Mouse (Mus musculus): ENCODE results near the gene Mecom.

The Mecom gene

GRCm38 (mm10) chr3:30135857-30136256 is 412.0 kb downstream of the Mecom start:
- DNase-seq: no peak

- no peak for DNase-seq
Observed at GRCm38 (mm10) chr3:30135119-30135518, 412.7 kb downstream of the Mecom start.

GRCm38 (mm10) chr3:30132981-30133380 is 414.8 kb downstream of the Mecom start:
- no peak for DNase-seq

GRCm38 (mm10) chr3:30132370-30132769 is 415.4 kb downstream of the Mecom start:
- no peak for DNase-seq

- peak; percentile 98 for DNase-seq
Observed at GRCm38 (mm10) chr3:30130495-30130894, 417.3 kb downstream of the Mecom start.

- DNase-seq: no peak
Observed at GRCm38 (mm10) chr3:30122618-30123017, 425.2 kb downstream of the Mecom start.

GRCm38 (mm10) chr3:30120790-30121512 is 426.9 kb downstream of the Mecom start:
- peak; percentile 95 for DNase-seq

GRCm38 (mm10) chr3:30118594-30119297 is 429.1 kb downstream of the Mecom start:
- no peak for DNase-seq

- DNase-seq: peak; percentile 74
Observed at GRCm38 (mm10) chr3:30113249-30113770, 434.5 kb downstream of the Mecom start.

- peak; percentile 62 for DNase-seq
Observed at GRCm38 (mm10) chr3:30107945-30108670, 439.7 kb downstream of the Mecom start.

GRCm38 (mm10) chr3:30106481-30106880 is 441.3 kb downstream of the Mecom start:
- peak; percentile 97 for DNase-seq

GRCm38 (mm10) chr3:30105859-30106258 is 441.9 kb downstream of the Mecom start:
- DNase-seq: no peak

GRCm38 (mm10) chr3:30105194-30105823 is 442.5 kb downstream of the Mecom start:
- DNase-seq: peak; percentile 98

- peak; percentile 79 for DNase-seq
Observed at GRCm38 (mm10) chr3:30104515-30105098, 443.2 kb downstream of the Mecom start.

- DNase-seq: peak; percentile 16
Observed at GRCm38 (mm10) chr3:30101146-30101545, 446.7 kb downstream of the Mecom start.

- peak; percentile 61 for DNase-seq
Observed at GRCm38 (mm10) chr3:30097713-30098112, 450.1 kb downstream of the Mecom start.

GRCm38 (mm10) chr3:30097129-30097528 is 450.7 kb downstream of the Mecom start:
- peak; percentile 79 for DNase-seq

GRCm38 (mm10) chr3:30093005-30093404 is 454.8 kb downstream of the Mecom start:
- peak; percentile 86 for DNase-seq

GRCm38 (mm10) chr3:30092481-30092880 is 455.3 kb downstream of the Mecom start:
- DNase-seq: peak; percentile 34

GRCm38 (mm10) chr3:30091860-30092259 is 455.9 kb downstream of the Mecom start:
- DNase-seq: peak; percentile 89

- DNase-seq: no peak
Observed at GRCm38 (mm10) chr3:30091401-30091800, 456.4 kb downstream of the Mecom start.

GRCm38 (mm10) chr3:30086139-30086538 is 461.7 kb downstream of the Mecom start:
- DNase-seq: no peak
